Mouse (Mus musculus) v-Abl transformed pro-B cells (cell line): ENCODE results near the gene Dync1i1.

Source experiments
- in situ Hi-C, 2 experiments: fragments of 400-800 bp; cut with MboI; formaldehyde crosslinking; loops; one replicate each; pipeline ENCODE4 v1.15.1; 2025; ENCODE audit not compliant: unreplicated experiment in 2 of 2

Gene Dync1i1

DNA sequence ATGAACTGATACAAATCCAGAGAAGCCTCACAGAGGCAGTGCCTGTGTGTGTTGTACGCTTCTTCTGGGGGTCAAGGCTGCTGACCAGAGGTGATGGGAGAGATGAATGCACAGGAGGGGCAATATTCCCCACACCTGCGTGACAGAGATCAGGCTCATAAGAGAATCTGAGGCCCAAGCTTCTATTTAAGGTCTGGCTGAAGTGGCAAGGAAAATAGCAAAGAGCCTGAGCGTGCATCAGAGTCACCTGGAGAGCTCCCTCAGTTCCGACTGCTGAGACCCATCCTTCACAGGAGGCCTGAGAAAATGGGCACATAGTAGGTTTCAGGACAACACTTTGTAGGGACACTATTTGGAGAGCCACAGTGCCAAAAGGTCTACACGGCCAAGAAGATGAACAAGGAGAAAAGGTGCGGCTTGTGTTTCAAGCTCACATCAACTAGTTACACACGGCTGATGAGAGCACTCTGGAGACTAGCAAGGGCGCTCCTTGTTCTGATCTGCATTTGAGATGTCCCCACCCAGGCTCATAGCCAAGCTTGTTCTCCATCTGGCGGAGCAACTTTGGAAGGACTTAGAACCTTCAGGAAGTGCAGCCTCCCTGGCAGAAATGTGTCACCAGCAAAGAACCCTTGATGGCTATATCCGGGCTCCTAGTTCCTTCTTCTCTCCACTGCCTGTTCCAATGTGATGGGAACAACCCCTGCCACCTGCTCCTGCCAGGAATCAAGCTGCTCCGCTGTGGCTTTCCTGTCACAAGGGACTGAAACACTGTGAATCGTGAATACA, 128.8 kb downstream of the Dync1i1 start:
- in situ Hi-C loops, result loop anchor here (10.0 to 25.0 kb wide), 4 partner anchors 1031 to 1808 kb away; partner anchors contain the start of gene Dlx5 (in 1 of the 2)

DNA sequence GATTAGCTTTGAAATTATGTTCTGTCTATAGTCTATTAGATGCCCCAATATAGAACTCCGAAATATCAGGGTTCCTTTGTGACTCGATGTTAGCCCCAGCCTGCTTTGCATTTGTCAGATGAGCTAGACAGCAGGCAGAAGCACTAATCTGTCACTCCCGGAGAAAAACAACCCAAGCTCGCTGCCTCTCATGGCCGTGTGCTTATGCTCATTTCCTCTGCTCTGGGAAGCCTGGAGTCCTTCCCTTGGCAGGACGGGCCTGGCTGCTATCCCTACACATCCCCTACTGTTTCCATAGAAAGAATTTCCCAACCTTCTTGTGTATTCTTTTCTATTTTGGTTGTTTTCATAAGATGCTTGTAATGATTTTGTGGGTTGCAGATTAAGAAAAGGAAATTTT, 130.1 kb downstream of the Dync1i1 start:
- in situ Hi-C loops, result loop anchor here (10.0 to 25.0 kb wide), 4 partner anchors 1029 to 1807 kb away; partner anchors contain the start of gene Dlx5 (in 1 of the 2)

DNA sequence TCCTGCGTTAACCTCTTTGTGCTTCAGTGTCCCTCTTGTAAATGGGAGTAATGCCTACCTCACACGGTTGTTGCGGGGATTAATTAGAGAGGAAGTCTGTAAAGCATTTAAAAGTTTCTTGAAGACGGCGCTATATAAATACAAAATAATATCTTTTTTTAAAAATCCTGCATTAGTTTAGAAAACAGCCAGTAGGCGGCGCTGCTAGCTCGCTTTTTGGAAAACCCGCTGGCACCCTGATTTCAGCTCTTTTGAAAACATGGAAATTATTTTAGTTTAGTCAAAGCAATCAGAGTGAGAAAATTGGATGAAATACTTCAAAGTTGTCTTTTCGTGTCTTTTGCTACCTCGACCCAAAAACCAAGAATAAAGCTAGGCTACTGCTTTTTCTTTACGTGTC, 132.9 kb downstream of the Dync1i1 start:
- in situ Hi-C loops, result loop anchor here (10.0 to 25.0 kb wide), 4 partner anchors 1026 to 1804 kb away; partner anchors contain the start of gene Dlx5 (in 1 of the 2)

DNA sequence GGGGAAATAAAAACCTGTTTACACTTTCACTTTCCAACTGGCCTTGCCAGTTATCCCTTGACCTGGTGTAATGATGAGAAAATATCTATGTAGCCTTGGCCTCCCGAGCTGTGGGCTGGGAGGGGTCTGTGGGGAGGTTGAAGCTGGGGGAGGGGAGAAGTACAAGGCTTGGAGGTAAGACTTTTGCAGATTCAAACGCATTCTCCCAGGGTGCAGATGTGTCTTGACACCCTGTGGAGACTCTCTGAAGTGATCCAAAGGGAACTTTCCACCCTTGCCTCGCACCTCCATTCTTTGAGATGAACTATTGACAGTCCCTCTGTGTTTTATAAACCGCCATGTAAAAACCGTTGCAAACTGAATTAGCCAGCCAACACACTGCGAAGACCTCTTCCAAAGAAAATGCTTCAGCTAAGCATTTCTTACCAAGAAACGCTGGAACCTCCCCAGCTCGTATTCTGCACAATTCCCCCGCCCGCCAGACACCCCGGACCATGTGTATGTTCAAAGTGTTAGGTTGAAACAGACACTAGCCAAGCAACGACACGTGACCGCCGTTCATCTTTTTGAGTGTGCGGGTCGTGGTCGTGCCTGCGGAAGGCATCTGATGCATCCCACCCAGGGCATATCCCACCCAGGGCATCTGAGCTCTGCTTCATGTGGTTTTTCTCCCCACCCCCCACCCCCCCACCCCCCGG, 133.6 kb downstream of the Dync1i1 start:
- in situ Hi-C loops, result loop anchor here (10.0 to 25.0 kb wide), 4 partner anchors 1026 to 1803 kb away; partner anchors contain the start of gene Dlx5 (in 1 of the 2)

DNA sequence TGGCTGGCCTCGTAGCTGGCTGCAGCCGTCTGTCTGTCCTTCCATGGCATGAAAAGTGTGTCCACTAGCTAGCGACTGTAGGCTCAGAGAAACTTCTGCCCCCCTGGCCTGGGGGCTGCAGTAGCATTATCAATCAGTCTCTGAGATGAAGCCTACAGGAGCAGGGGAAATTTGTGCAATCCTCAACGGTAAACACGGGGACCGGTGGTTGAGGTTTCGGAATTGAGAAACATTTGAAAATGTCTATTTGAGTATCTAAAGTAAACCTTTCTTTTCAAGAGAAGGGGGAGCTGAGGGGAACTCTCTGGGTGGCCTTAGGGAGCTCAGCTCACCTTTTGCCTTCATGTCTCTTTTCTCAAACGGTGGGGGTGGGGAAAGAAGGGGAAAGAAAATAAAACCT, 134.2 kb downstream of the Dync1i1 start:
- in situ Hi-C loops, result loop anchor here (5.0 to 25.0 kb wide), 5 partner anchors 1023 to 1803 kb away; partner anchors contain the start of gene Dlx5 (in 2 of the 2)

DNA sequence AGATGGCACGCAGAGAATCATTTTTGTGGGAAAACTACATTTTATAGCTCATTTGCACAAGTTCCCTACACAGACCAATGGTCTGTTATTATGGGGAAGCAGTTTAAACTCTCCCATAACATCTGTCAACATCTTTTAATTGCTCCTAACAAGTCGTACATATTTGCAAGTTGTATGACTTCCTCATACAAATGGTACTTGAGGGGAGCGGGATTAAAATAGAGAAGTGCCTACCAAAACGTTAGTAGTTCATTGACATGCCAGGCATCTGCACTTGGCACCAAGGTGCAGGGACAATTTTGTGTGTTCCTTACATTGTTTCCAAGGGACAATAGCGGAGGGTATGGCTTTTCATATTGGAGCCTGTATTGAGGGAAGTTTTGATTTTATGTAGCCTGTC, 140.7 kb downstream of the Dync1i1 start:
- in situ Hi-C loops, result loop anchor here (25.0 kb wide), 2 partner anchors 1246 to 1796 kb away; no protein-coding TSS in a partner anchor

DNA sequence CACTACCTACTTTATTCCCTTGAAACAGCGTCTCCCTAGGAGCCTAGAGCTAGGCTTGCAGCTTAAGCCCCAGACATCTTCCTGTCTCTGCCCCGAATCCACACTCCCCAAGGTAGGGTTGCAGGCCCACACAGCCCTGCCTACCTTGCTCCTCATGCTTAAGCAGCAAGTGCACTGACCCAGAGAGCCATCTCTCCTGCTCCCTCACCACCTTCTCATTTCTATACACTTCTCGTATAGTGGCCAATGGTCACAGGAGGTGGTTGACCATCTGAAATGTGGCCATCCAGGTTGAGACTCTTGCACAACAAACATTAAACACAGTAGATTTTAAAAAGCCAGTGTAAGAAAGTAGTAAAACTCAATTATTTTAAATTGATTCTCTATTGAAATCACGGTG, 141.8 kb downstream of the Dync1i1 start:
- in situ Hi-C loops, result loop anchor here (25.0 kb wide), 2 partner anchors 1245 to 1795 kb away; no protein-coding TSS in a partner anchor

DNA sequence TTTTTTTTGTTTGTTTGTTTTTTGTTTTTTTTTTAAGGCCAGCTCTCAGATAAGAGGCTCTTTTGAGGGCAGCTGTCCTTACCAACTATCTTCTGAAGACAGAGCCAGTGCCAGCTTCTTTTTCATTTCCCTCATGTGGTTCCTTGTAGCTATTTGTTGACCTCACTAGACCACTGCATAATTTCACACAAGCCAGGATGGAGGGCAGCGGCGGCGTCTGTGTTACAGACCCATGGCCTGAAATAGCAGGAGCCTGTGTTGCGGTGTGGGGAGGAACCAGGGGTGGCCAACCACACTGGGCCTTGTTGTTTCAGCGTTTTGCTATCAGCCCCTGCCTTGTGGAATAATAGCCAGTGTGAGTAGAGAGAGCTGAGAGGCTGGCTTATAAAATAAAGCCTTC, 145.6 kb downstream of the Dync1i1 start:
- in situ Hi-C loops, result loop anchor here (25.0 kb wide), 2 partner anchors 1241 to 1791 kb away; no protein-coding TSS in a partner anchor

DNA sequence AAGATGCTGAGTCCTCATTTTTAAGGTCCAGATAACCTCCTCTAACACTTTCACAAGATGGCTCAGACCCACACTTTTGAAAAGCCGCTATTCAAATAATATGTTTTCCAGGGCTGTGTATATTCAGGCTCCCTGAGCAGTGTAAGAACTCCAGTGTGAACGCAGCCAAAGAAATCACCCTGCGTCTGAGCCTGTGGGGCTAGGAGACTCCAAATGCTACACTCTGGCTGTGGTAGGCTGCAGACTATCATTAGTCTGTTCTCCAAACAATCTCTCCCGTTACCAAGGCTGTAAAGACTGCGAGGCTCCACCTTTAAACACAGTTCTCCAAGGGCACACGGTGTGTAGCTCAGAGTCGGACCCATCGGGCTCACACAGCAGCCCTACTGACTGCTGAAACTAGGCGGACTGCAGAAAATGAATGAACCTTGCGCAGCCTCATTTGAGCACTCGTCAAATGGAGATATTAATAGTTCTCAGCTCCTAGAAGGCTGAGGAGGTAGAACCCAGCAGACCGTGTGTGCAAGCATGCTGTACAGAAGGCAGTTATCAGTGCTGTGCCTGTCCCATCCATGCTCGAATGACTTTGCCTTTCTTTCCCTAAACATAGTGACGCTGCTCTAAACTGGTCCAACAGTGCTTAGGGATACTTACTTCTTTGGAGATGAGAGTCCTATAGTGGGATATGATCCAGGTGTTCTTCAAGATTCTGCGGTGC, 146.3 kb downstream of the Dync1i1 start:
- in situ Hi-C loops, result loop anchor here (25.0 kb wide), 2 partner anchors 1241 to 1791 kb away; no protein-coding TSS in a partner anchor

DNA sequence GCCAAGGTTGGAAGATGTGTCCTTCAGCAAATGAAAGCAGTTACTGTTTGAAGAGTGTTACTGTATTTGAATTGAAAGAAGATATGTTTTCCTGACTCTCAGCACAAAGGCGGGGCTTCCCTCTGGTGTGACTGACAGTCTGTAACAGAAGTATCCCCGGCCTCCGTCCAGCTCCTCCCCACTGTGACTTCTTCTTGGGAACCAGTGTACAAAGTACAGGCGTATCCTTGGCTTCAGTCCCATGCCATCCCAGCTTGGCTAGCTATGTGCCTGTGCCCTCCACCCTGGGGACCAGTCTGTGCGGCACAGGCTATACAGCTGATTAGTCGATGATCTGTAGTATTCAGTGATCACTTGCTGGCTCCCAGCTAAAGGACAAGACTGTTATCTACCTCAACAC, 163.9 kb downstream of the Dync1i1 start:
- in situ Hi-C loops, result no loop called here

DNA sequence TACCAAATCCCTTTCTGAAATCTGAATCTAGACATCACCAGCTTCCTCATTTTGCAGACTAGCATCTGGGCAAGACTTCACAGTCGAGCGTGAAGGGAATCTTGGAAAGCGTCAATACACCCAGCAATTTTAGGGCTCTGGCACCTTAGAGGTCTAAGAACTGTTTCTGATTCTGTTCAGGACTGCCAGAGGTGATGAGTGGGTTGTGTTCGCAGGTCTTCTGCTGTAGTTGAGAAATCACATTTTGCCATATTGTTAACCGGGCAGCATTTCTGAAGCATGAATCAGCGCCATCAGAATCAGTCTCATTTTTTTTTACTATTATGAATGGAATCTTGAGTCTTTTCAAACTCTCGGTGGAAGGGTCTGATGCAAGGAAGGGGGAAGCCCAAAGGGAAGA, 185.9 kb downstream of the Dync1i1 start:
- in situ Hi-C loops, result no loop called here

DNA sequence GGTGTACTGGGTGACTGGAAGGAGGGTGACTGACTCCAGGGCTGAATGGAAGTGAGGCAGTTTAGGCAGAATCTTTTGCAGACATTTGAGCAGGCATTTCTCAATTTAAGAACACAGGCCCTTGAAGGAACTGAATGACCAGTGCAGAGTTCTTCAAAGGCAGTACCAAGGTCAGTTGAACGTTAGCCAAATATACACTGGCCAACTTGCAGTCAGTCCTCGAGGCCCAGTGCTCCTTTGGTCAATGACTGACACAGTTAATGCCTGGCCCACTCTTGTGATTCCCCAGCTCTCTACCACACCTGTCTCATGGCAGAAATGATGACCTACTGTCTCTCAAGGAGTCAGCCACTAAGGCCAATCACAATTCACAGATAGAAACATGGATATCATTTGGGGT, 189.6 kb downstream of the Dync1i1 start:
- in situ Hi-C loops, result no loop called here

DNA sequence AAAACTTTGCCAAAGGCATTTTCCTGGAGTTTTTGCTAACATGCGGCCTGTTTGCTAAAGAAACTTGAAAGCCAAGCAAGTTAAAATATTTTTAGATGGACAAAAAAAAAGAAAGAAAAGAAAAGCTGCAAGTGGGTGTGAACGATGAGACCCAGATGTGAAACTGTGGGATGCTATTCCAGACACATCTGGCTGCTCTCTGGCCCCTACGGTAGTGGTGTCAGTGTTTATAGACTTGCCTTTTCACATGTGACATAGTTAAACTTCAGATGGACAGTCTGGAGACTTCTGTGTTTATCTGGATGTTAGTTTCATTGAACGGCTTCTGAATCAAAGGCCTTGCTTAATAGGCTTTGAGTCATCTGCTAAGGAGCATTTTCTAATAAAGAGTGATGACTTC, 195.2 kb downstream of the Dync1i1 start:
- in situ Hi-C loops, result no loop called here

DNA sequence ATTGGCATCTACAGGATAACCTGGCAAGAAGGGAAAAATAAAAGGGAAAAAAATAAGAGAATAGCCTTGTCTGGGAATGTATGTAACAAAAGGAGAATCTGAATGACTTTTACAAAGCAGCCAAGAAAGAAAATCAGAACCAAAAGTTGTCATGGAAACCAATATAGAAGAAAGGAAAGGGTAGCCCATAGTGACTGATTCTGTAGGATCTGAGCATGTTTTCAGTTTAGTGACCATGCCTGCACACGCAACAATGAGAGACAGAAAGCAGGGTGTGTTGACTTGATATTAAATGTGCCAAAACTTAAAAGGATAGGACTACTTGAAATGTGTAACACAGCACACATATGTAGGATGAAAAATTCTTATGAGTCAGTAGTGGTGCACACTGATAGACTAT, 197.2 kb downstream of the Dync1i1 start:
- in situ Hi-C loops, result no loop called here

DNA sequence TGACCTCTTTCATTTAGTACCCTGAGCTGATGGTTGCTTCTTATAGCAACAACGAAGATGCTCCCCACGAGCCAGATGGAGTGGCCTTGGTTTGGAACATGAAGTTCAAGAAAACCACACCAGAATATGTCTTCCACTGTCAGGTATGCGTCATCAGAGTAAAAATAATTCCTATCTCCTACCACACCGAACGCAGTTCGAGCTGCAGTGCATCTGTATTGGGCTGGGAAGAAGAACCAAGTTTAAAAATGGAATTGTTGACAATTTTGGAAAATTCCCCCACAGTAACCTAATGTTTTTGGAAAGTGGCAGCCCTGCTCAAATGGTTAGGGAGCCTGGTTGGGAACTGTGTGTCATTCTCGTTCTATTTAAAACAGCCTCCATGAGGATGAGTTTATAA, 197.7 kb downstream of the Dync1i1 start:
- in situ Hi-C loops, result no loop called here

DNA sequence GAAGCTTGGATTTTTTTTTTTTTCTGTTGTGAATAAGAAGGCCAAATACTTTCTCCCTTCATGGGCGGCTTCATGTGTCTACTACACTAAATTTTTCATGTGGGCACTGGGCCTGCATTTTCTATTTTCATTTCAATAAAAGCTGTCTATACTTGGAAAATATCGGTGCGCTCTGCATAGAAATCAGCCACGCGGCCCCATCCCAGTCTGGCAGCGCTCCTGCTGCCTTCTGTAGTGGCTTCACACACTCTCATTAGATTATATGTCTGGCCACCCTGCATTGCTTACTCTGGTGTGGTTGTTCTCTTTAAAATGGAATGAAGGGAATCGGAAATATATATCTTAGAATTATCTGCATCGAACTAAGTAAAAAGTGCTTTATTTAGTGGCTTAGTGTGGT, 204.7 kb downstream of the Dync1i1 start:
- in situ Hi-C loops, result no loop called here

DNA sequence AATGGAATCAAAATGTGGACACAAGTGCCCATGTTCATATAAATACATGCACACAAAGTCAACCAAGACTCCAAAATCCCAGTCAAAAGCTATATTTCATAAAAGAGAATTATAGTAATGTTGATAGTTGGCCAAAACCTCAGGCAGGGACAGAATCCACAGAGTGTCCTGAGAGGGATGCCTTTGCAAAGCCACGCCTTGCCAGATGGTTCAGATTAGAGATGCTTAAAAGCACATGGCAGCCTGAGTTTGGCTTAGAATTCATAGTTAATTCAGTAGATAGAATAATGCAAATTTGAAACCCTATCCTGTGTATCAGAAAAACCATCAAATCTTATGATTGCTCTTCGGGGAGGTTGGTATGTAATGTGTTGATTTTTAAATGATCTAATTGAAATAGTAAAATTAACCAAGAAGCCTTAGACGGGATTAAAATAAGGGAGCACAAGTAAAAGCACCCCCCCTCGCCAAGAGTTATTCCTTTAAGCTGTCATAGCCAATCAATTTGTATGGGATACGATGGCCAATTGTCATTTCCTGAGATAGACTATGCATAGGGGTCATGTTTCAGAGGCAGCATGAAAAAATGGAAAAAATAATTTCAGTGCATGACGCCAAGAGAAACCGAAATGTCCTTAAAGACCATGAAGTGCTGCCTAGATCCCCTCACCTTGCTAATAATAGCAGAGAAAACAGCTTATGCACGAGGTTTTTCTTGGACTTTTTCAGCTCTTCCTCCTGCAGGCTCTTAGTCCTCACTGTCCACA, 210.3 kb downstream of the Dync1i1 start:
- in situ Hi-C loops, result no loop called here

DNA sequence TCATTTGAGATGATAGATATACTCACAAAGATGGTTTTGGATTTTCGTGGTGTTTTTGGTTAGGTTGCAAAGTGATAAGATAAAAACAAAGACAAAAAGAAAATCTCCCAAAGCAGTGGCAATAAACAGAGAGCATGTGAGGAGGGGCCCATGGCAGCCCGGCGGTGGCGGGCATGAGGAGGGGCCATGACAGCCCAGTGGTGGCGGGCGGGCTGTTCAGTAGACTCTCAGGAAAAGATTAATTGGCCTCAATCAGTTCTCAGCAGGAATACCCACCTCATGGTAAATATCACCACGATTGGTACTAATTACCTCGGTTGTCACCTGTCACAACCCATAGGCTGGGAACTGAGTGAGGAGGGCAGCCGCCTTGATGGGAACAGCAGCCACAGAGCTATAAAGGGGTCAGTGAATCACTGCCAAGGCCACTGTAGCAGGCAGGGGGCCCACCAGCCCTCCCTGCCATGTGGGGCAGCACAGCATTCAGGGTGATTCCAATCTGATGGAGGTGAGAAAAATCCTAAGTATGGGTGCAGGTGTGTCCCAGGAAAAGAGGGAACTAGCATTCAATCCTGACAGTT, 224.5 kb downstream of the Dync1i1 start:
- in situ Hi-C loops, result no loop called here

DNA sequence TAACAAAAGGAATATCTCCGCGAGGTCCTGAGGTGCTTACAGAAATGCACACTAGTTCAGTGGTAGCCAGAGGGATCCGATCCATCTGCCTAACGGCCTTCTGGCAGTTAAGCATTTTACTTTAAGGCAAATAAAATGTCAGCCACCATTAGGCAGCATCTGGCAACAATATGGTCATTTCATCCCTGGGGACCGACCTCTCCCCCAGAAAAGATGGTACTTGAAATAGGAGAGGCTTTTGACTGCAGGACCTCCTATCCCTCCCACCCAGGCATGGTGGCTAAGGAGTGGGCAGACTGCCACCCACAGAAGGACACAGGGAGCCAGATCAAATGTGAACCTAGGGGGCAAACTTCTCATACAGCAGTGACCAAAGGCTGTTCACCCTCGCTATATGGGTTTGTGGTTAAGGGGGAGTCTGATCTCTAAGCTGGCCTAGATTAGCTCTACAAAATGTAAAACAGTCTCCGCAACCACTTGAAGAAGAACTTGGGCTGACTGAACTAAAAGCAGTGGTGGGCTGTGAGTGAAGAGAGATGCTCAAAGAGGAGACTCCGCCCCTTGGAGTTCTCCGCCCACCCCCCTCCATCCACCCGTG, 231.0 kb downstream of the Dync1i1 start:
- in situ Hi-C loops, result no loop called here
